Mouse (Mus musculus): Measurements from ENCODE around the gene Eya2. TPM values are rescaled to one million over a fixed set of nuclear protein-coding genes. Genes with fewer than 3 reads are reported as not detected.
A peak's percentile ranks its signal among the peaks of the same experiment; 100 is the strongest.

Eya2 gene
- polyA plus RNA-seq, 1 experiment from 2014 or later = 28.1 TPM

DNA sequence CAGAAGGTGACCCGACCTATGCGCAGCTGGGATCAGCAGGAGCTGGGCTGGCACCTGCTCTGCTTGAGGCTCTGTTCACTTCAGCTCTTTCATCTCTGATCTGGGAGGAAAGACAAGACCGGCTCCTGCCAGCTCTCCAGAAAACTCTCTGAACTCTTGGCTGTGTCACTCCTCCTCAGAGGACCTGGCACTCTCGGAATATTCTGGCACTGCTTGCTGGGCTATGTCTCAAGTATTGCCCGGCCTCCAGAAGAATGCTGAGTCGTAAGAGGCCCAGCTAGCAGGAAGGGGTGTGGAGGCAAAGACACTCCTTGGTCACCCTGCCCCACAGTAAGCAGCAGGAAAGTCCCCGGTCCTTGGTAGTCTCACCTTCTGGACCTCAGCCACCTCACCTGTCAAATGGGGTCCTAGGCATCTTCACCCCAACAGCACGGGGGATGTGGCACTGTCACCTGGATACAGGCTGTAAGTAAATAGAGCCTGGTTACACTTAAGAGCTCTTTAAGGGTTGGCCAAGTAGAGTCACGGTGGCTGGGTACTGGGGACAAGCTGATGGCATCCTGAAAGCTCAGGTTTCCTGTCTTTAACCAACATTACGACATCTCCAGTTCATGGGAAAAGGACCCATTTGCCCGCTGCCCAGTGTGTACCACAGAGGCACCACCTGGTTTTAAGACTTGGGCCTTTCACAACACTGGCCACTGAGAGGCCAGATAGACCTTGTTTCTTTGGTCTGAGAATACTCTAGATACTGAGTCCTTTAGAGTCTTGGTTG lies 38.4 kb downstream of the Eya2 start:
- peak overlapping the region; percentile 36 for H3K27ac ChIP-seq
- H3K9me3 ChIP-seq = peaks cover 10% of the 10 kb centered on the region
- 83% methylated on average over 11 of the region's 11 CpGs for WGBS
- no peak for DNase-seq (ENCODE audit: low spot score)
- peaks cover 68% of the 10 kb centered on the region for H3K4me1 ChIP-seq (replicated peaks)
- peaks cover 3% of the 10 kb centered on the region; the same call in 1 of the 2 replicates for H3K36me3 ChIP-seq
- H3K4me3 ChIP-seq = no peak overlapping the region
- H3K27me3 ChIP-seq (ENCODE audit: insufficient read depth, poor library complexity, severe bottlenecking) = no peaks in the 10 kb centered on the region

- Histone ChIP-seq H3K36me3 (peaks cover 3% of the 10 kb centered on the region; the same call in 1 of the 2 replicates), H3K4me1 (replicated peaks) (peaks cover 67% of the 10 kb centered on the region), H3K9me3 (peaks cover 10% of the 10 kb centered on the region), H3K27ac (peak overlapping the region; percentile 76), H3K27me3 (ENCODE audit: insufficient read depth, poor library complexity, severe bottlenecking) (no peaks in the 10 kb centered on the region), H3K4me3 (no peak overlapping the region)
- 51% methylated on average over 7 of the region's 7 CpGs for WGBS
- no peak for DNase-seq (ENCODE audit: low spot score)
These were observed 39.6 kb downstream of the Eya2 start for GRCm38 (mm10) chr2:165634481-165634880.

- no peak for DNase-seq (ENCODE audit: low spot score)
- Histone ChIP-seq H3K27ac (peak overlapping the region; percentile 53; the same call in 1 of the 2 replicates), H3K36me3 (peaks cover 3% of the 10 kb centered on the region; the same call in 1 of the 2 replicates), H3K4me1 (replicated peaks) (peaks cover 65% of the 10 kb centered on the region), H3K27me3 (ENCODE audit: insufficient read depth, poor library complexity, severe bottlenecking) (no peaks in the 10 kb centered on the region), H3K4me3 (no peak overlapping the region), H3K9me3 (peaks cover 10% of the 10 kb centered on the region)
- 80% methylated on average over 11 of the region's 11 CpGs for WGBS
These were observed 44.4 kb downstream of the Eya2 start for GRCm38 (mm10) chr2:165639075-165639755.

DNA sequence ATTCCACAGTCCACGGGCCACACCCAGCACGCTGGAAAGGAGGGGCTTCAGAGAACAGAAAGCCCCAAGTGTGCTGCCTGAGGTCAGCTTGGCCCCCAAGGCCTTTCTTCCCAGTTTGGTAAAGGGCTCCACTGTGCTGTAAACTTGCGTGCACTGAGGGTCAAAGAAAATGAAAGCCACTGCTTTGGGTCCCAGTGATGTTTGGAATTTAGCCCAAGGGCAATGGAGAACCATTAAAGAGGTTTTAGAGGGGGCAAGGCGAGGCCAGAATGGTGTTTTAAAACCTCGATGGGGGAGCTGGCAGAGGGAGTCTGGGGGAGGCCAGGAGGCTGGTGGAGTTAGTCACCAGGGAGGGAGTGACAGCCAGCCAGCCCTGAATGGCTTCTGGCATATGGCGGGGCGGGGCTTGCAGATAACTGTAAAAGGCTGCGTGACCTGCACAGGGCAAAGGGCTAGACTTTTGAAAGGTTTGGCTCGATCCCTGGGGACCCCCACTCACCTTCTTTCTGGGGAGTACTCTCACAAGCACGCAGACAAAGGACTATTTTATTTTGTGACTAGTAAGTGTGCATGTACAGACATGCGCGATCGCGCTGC lies 47.2 kb downstream of the Eya2 start:
- Histone ChIP-seq H3K4me1 (replicated peaks) (peaks cover 76% of the 10 kb centered on the region), H3K27me3 (ENCODE audit: insufficient read depth, poor library complexity, severe bottlenecking) (no peaks in the 10 kb centered on the region), H3K27ac (peak overlapping the region; percentile 77), H3K36me3 (peaks cover 3% of the 10 kb centered on the region; the same call in 1 of the 2 replicates), H3K9me3 (peaks cover 5% of the 10 kb centered on the region), H3K4me3 (no peak overlapping the region)
- DNase-seq (ENCODE audit: low spot score) = peak; percentile 69
- WGBS = 44% methylated on average over 14 of the region's 14 CpGs

DNA sequence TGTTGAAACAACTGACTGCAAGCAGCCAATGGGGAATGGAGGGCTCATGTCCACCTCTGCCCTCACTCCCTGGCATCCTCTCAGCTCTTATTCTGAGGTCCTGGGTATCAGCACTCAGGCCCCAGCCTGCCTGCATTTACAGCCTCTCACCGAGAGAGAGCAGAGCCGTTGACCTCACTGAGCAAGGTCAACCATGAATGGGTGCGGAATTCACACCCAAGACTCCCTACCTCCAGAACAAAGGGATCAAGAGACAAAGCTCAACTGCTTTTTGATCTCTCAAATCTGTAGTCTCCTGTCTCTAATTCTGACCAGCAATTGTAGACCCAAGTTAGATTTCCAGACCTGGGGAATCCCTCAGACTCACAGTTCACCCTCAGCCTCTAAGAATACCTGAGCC lies 48.8 kb downstream of the Eya2 start:
- Histone ChIP-seq H3K9me3 (no peaks in the 10 kb centered on the region), H3K36me3 (no peaks in the 10 kb centered on the region), H3K27me3 (ENCODE audit: insufficient read depth, poor library complexity, severe bottlenecking) (no peaks in the 10 kb centered on the region), H3K27ac (peak overlapping the region; percentile 76), H3K4me3 (no peak overlapping the region), H3K4me1 (replicated peaks) (peaks cover 89% of the 10 kb centered on the region)
- DNase-seq (ENCODE audit: low spot score) = no peak
- 56% methylated on average over 3 of the region's 3 CpGs for WGBS

DNA sequence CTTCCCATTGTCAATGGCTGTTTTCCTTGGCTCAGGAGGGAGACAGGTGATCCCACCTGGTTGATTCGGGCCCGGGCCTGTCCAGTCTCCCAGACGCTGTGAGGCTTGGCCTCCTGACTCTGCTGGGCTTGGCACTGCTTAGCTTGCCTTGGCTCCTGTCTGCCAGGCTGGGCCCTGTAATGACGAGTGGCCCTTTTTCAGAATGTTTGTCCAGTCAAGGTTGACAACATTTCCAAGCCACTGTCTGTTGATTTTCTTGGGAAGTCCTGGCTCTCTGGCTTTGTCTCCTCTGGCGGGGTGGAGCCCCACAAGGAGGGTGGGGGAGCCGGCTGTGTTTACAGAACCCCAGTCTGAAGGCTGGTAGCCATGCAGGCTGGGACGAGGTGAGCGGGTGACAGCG lies 49.2 kb downstream of the Eya2 start:
- DNase-seq (ENCODE audit: low spot score) = no peak
- Histone ChIP-seq H3K9me3 (no peaks in the 10 kb centered on the region), H3K27ac (peak overlapping the region; percentile 76), H3K4me3 (no peak overlapping the region), H3K36me3 (no peaks in the 10 kb centered on the region), H3K4me1 (replicated peaks) (peaks cover 88% of the 10 kb centered on the region), H3K27me3 (ENCODE audit: insufficient read depth, poor library complexity, severe bottlenecking) (no peaks in the 10 kb centered on the region)
- 81% methylated on average over 9 of the region's 9 CpGs for WGBS

DNA sequence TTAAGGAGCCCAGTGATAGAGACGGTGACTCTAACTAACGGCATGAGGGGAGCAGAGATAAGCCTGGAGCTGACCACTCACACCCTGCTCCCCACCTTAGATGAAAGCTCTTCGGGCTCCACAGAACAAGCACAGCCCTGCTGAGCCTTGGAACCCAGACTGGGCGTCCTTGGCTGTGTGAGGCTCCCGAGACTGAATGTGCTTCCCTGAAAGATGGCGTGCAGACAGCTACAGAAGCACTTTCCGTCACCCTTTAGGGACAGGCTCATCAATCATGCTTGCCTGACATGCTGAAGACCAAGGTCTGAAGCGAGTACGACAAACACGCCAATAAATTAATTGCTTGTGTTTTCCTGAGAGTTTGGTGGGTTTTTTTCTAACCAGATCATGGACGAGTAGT lies 56.2 kb downstream of the Eya2 start:
- Histone ChIP-seq H3K36me3 (no peaks in the 10 kb centered on the region), H3K27ac (peak overlapping the region; percentile 57), H3K27me3 (ENCODE audit: insufficient read depth, poor library complexity, severe bottlenecking) (no peaks in the 10 kb centered on the region), H3K4me3 (no peak overlapping the region), H3K9me3 (no peaks in the 10 kb centered on the region), H3K4me1 (replicated peaks) (peaks cover 88% of the 10 kb centered on the region)
- 67% methylated on average over 11 of the region's 11 CpGs for WGBS
- no peak for DNase-seq (ENCODE audit: low spot score)

GRCm38 (mm10) chr2:165652281-165652680 lies 57.4 kb downstream of the Eya2 start:
- Histone ChIP-seq H3K9me3 (no peaks in the 10 kb centered on the region), H3K4me1 (replicated peaks) (peaks cover 86% of the 10 kb centered on the region), H3K27me3 (ENCODE audit: insufficient read depth, poor library complexity, severe bottlenecking) (no peaks in the 10 kb centered on the region), H3K27ac (peak overlapping the region; percentile 82), H3K4me3 (no peak overlapping the region), H3K36me3 (no peaks in the 10 kb centered on the region)
- no peak for DNase-seq (ENCODE audit: low spot score)
- 71% methylated on average over 6 of the region's 6 CpGs for WGBS

DNA sequence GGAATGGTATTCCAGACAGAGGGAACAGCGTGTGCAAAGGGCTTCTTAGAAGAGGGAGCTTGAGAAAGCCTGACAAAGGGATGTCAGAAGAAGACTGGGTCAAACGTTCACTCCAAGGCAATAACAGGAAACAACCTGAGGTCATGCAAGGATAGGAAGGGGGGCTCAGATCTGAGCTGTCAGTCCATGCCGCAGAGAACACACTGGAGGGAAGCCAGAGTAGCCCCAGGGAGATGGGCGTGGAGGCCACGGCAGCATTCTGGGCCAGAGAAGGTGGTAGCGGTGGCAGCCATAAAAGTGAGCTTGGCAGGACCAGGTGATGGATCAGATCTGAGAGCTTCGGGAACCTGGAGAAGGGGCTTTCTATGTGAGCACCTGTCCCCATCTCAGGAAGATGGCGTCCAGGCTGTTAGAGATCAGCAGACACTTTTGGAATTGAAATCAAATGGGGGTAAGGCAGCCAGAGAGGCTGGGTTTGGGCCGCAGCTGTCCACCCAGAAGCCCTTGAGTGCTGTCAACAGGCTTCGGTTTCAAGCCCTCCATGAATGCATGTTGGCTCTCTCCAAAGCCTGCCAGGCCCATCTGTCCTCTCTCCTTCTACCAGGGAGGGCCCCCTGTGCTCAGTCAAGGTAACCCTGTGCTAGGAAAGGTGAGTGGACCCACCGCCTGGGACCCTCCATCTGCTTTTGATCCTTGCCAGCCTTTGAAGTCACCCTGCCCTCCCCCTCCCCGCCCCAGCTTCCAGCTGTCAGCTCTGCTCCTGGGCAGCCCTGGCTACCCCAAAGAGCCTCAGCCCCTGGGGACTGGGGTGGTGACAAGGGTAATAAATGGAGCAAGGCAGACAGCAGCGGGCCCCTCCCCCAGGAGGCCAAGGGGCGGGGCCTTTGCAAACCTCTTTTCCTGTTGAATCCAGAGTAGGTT lies 58.4 kb downstream of the Eya2 start:
- H3K27ac ChIP-seq = peak overlapping the region; percentile 82
- H3K9me3 ChIP-seq = no peaks in the 10 kb centered on the region
- peak; percentile 76 for DNase-seq (ENCODE audit: low spot score)
- no peaks in the 10 kb centered on the region for H3K27me3 ChIP-seq (ENCODE audit: insufficient read depth, poor library complexity, severe bottlenecking)
- WGBS = 42% methylated on average over 14 of the region's 14 CpGs
- peak overlapping the region; percentile 20; the same call in 1 of the 2 replicates for H3K4me3 ChIP-seq
- no peaks in the 10 kb centered on the region for H3K36me3 ChIP-seq
- H3K4me1 ChIP-seq (replicated peaks) = peaks cover 84% of the 10 kb centered on the region

DNA sequence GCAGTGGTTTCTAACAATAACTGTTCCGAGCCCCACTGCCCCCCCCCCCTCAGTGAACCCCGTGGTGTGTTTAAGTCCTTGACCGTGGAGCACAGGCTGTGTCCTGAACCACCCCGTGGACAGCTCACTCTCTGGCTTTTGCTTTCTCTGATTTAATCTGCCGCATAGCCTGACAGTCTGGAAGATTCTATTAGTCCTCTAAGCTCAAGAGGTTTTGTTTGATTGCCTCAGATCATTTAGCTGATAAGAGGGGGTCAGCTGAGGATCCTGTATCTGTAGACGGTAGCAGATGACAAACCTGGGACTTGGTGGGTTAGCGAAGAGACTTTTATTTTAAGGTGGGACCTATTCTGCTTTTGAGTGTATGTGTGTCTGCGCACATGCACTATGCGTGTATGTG lies 59.3 kb downstream of the Eya2 start:
- Histone ChIP-seq H3K4me3 (no peak overlapping the region), H3K9me3 (no peaks in the 10 kb centered on the region), H3K36me3 (no peaks in the 10 kb centered on the region), H3K27me3 (ENCODE audit: insufficient read depth, poor library complexity, severe bottlenecking) (no peaks in the 10 kb centered on the region), H3K27ac (peak overlapping the region; percentile 82), H3K4me1 (replicated peaks) (peaks cover 81% of the 10 kb centered on the region)
- WGBS = 65% methylated on average over 9 of the region's 9 CpGs
- no peak for DNase-seq (ENCODE audit: low spot score)

DNA sequence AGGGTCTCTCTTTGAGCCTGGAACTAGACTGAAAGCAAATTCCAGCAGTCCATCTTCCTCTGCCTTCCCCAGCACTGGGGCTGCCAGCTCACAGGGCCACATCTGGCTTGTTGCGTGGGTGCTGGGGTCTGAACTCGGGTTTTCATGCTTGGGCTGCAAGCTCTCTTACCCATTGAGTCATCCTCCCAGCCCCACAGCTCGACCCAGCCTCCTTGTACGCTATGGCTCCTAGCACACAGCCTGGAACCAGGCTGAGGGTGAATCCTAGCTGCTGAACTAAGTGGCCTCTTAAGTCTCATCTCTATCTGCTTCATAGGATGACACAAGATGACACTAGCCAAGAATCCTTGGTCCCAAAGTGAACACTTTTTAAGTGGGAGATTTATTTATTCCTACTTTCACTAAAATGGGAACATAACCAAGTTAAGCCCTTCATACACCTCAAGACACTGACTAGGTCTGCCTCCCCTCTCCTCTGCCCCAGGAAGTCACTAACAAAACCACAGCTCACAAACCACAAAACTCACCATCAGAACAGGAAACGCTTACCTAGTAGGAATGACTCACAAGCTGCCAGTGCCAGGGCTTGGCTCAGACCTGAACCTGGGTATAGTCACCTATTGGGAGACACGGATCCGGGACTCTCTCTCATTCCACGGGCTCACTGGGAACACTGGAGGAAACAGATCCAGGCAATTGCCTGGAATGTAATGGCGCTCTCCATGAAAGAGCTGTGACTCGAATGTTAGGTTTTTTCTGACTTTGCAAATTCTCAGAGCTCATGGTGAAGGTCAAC lies 60.1 kb downstream of the Eya2 start:
- Histone ChIP-seq H3K4me1 (replicated peaks) (peaks cover 81% of the 10 kb centered on the region), H3K4me3 (no peak overlapping the region), H3K27ac (0 out of 2 replicates have a peak overlapping the region, but pooled peaks have one; percentile 82), H3K9me3 (no peaks in the 10 kb centered on the region), H3K27me3 (ENCODE audit: insufficient read depth, poor library complexity, severe bottlenecking) (no peaks in the 10 kb centered on the region), H3K36me3 (no peaks in the 10 kb centered on the region)
- DNase-seq (ENCODE audit: low spot score) = no peak
- WGBS = 82% methylated on average over 10 of the region's 10 CpGs
